Mouse (Mus musculus) embryonic facial prominence, embryonic 14.5 days (tissue): Measurements from ENCODE around the gene Jhy. TPM values are rescaled to one million over a fixed set of nuclear protein-coding genes. Genes with fewer than 3 reads are reported as not detected.

Experiments used
- ATAC-seq: fragments of 200-750 bp; cut with Nextera tagmentation; 2 replicates; pipeline ENCODE4 v1.8.0; 2017; ENCODE audit warnings: low read depth, moderate number of reproducible peaks, moderate TSS enrichment
- DNase-seq: peaks from one replicate; pipeline ENCODE4 v3.0.0-alpha.2; 2015; ENCODE audit warnings: low spot score
- H3K27ac ChIP-seq: fragments of 300-500 bp; sonication (generic); replicated peaks from 2 replicates; pipeline ENCODE4 v1.5.1; 2014; ENCODE audit warnings: low read depth, mild to moderate bottlenecking, low read length, moderate library complexity
- H3K27me3 ChIP-seq: fragments of 300-500 bp; sonication (generic); replicated peaks from 2 replicates; pipeline ENCODE4 v1.6.1; 2014; ENCODE audit warnings: low read length; ENCODE audit not compliant: control insufficient read depth, insufficient read depth
- H3K36me3 ChIP-seq: fragments of 300-500 bp; sonication (generic); 2 replicates; pipeline ENCODE4 v1.6.1; 2014; ENCODE audit warnings: low read length, mixed read lengths; ENCODE audit not compliant: control insufficient read depth, insufficient read depth
- H3K4me1 ChIP-seq: fragments of 300-500 bp; sonication (generic); 2 replicates; pipeline ENCODE4 v1.6.1; 2014; ENCODE audit warnings: antibody characterized with exemption, low read length; ENCODE audit not compliant: control insufficient read depth, insufficient read depth
- H3K4me2 ChIP-seq: fragments of 300-500 bp; sonication (generic); 2 replicates; pipeline ENCODE4 v1.6.1; 2014; ENCODE audit warnings: low read depth, mild to moderate bottlenecking, low read length, moderate library complexity, mixed read lengths
- H3K4me3 ChIP-seq: fragments of 300-500 bp; sonication (generic); 2 replicates; pipeline ENCODE4 v1.5.1; 2014; ENCODE audit warnings: low read depth, mild to moderate bottlenecking, low read length
- H3K9ac ChIP-seq: fragments of 300-500 bp; sonication (generic); 2 replicates; pipeline ENCODE4 v1.6.1; 2014; ENCODE audit warnings: low read depth, mild to moderate bottlenecking, low read length, moderate library complexity, mixed read lengths
- H3K9me3 ChIP-seq: fragments of 300-500 bp; sonication (generic); 2 replicates; pipeline ENCODE4 v1.6.1; 2016; ENCODE audit warnings: low read length; ENCODE audit not compliant: control insufficient read depth
- WGBS: fragments of 180-500 bp; shearing (Covaris S2); extraction: QIAGEN DNeasy Blood & Tissue Kit; methylation state at CpG from one replicate; pipeline ENCODE4 v1.1.7; 2014; 5-methylcytosine and 5-hydroxymethylcytosine counted together
- polyA plus RNA-seq: library from polyadenylated mRNA; unstranded; fragments of >200 nt; fragmentation: Nextera tagmentation; extraction: Ambion mirVana; gene quantifications from 2 replicates; pipeline ENCODE4 v1.2.1, GENCODE M21; 2014

The Jhy gene
- polyA plus RNA-seq, 1 experiment from 2014 or later = 0.31 TPM

- Histone ChIP-seq H3K27me3 (peaks cover 97% of the 10 kb centered on the region), H3K4me2 (no peak overlapping the region), H3K27ac (no peak overlapping the region), H3K9ac (no peak overlapping the region), H3K4me3 (no peak overlapping the region), H3K36me3 (no peaks in the 10 kb centered on the region), H3K9me3 (no peaks in the 10 kb centered on the region), H3K4me1 (no peaks in the 10 kb centered on the region)
- WGBS = 2% methylated on average over 17 of the region's 17 CpGs
- ATAC-seq (no peak), DNase-seq (no peak)
Observed at GRCm38 (mm10) chr9:40875431-40875830, 88.5 kb downstream of the Jhy start.

- no peak overlapping the region for H3K4me3 ChIP-seq
- H3K4me1 ChIP-seq = no peaks in the 10 kb centered on the region
- no peak overlapping the region for H3K27ac ChIP-seq
- WGBS = 5% methylated on average over 4 of the region's 4 CpGs
- DNase-seq = no peak
- H3K4me2 ChIP-seq = no peak overlapping the region
- no peaks in the 10 kb centered on the region for H3K36me3 ChIP-seq
- no peak for ATAC-seq
- H3K9me3 ChIP-seq = no peaks in the 10 kb centered on the region
- H3K27me3 ChIP-seq = peaks cover 97% of the 10 kb centered on the region
- H3K9ac ChIP-seq = no peak overlapping the region
Observed at GRCm38 (mm10) chr9:40874961-40875360, 89.0 kb downstream of the Jhy start.

- DNase-seq (peak; percentile 86), ATAC-seq (peak; percentile 91)
- Histone ChIP-seq H3K9ac (no peak within 1 kb of the TSS), H3K27me3 (peaks cover 97% of the 10 kb centered on the region), H3K4me2 (peak within 1 kb of the TSS; percentile 47), H3K9me3 (no peaks in the 10 kb centered on the region), H3K4me3 (peak within 1 kb of the TSS; percentile 26), H3K4me1 (no peaks in the 10 kb centered on the region), H3K36me3 (no peaks in the 10 kb centered on the region), H3K27ac (no peak within 1 kb of the TSS)
- 5% methylated on average over 30 of the region's 32 CpGs for WGBS
Observed at GRCm38 (mm10) chr9:40873556-40874470, 90.1 kb downstream of the Jhy start, which contains the start of gene Bsx. Bsx (plus strand) TSS chr9:40874127.

- DNase-seq = no peak
- H3K4me2 ChIP-seq = no peak overlapping the region
Observed at GRCm38 (mm10) chr9:40872156-40872478, 91.8 kb downstream of the Jhy start.

GRCm38 (mm10) chr9:40871369-40872155, 92.4 kb downstream of the Jhy start:
- Histone ChIP-seq H3K27me3 (peaks cover 81% of the 10 kb centered on the region), H3K27ac (no peak overlapping the region), H3K4me2 (no peak overlapping the region), H3K4me1 (no peaks in the 10 kb centered on the region), H3K36me3 (no peaks in the 10 kb centered on the region), H3K9me3 (no peaks in the 10 kb centered on the region), H3K9ac (no peak overlapping the region), H3K4me3 (0 out of 2 replicates have a peak overlapping the region, but pooled peaks have one; percentile 0)
- no peak for ATAC-seq
- no peak for DNase-seq
- WGBS = 2% methylated on average over 31 of the region's 34 CpGs

More at GRCm38 (mm10) chr9:40872156-40872478, 91.8 kb downstream of the Jhy start:
- ATAC-seq = no peak
- H3K27ac ChIP-seq = no peak overlapping the region
- H3K4me1 ChIP-seq = no peaks in the 10 kb centered on the region
- no peaks in the 10 kb centered on the region for H3K36me3 ChIP-seq
- no peak overlapping the region for H3K4me3 ChIP-seq
- H3K27me3 ChIP-seq = peaks cover 86% of the 10 kb centered on the region
- no peak overlapping the region for H3K9ac ChIP-seq
- H3K9me3 ChIP-seq = no peaks in the 10 kb centered on the region
- 2% methylated on average over 8 of the region's 8 CpGs for WGBS

GRCm38 (mm10) chr9:40870331-40870730, 93.6 kb downstream of the Jhy start:
- Histone ChIP-seq H3K4me1 (no peaks in the 10 kb centered on the region), H3K9me3 (no peaks in the 10 kb centered on the region), H3K36me3 (no peaks in the 10 kb centered on the region), H3K4me2 (no peak overlapping the region), H3K27ac (no peak overlapping the region), H3K4me3 (no peak overlapping the region), H3K9ac (no peak overlapping the region), H3K27me3 (peaks cover 68% of the 10 kb centered on the region)
- DNase-seq = no peak
- no peak for ATAC-seq
- WGBS = 77% methylated on average over 5 of the region's 5 CpGs

GRCm38 (mm10) chr9:40859196-40859595, 104.7 kb downstream of the Jhy start:
- H3K9me3 ChIP-seq = no peaks in the 10 kb centered on the region
- WGBS = 7% methylated on average over 9 of the region's 9 CpGs
- H3K36me3 ChIP-seq = no peaks in the 10 kb centered on the region
- H3K4me2 ChIP-seq = peak overlapping the region; percentile 58
- H3K27ac ChIP-seq = no peak overlapping the region
- ATAC-seq (no peak), DNase-seq (peak; percentile 8)
- peak overlapping the region; percentile 36 for H3K4me3 ChIP-seq
- H3K9ac ChIP-seq = 0 out of 2 replicates have a peak overlapping the region, but pooled peaks have one; percentile 28
- H3K4me1 ChIP-seq = no peaks in the 10 kb centered on the region
- H3K27me3 ChIP-seq = peaks cover 31% of the 10 kb centered on the region

- Histone ChIP-seq H3K9ac (0 out of 2 replicates have a peak overlapping the region, but pooled peaks have one; percentile 28), H3K4me1 (no peaks in the 10 kb centered on the region), H3K4me3 (peak overlapping the region; percentile 36), H3K4me2 (peak overlapping the region; percentile 58), H3K36me3 (no peaks in the 10 kb centered on the region), H3K27ac (no peak overlapping the region), H3K27me3 (peaks cover 31% of the 10 kb centered on the region), H3K9me3 (no peaks in the 10 kb centered on the region)
- DNase-seq (peak; percentile 21), ATAC-seq (no peak)
- WGBS = 9% methylated on average over 21 of the region's 21 CpGs
Observed at GRCm38 (mm10) chr9:40858461-40859160, 105.3 kb downstream of the Jhy start.
